Mouse (Mus musculus): Measurements from ENCODE around the gene Arsa.
"Not testable (repeated sequence)": the region's sequence is repeated elsewhere in the genome, so short reads cannot be mapped to it uniquely, and the experiment has no call there.

Arsa gene

GRCm38 (mm10) chr15:89453865-89454478, 23.3 kb downstream of the Arsa start, which contains the start of gene Mapk8ip2:
TSS of gene Mapk8ip2 (plus strand) at chr15:89453913.
- DNase-seq (ENCODE audit: low spot score) = no peak

- peak; percentile 76 for DNase-seq (ENCODE audit: low spot score)
Measured at GRCm38 (mm10) chr15:89452906-89453864, 24.0 kb downstream of the Arsa start.

- DNase-seq (ENCODE audit: low spot score) = no peak
Measured at GRCm38 (mm10) chr15:89442486-89443070, 34.6 kb downstream of the Arsa start.

GRCm38 (mm10) chr15:89435878-89436277, 41.3 kb downstream of the Arsa start:
- no peak for DNase-seq (ENCODE audit: low spot score)

- no peak for DNase-seq (ENCODE audit: low spot score)
Measured at GRCm38 (mm10) chr15:89434136-89434535, 43.1 kb downstream of the Arsa start.

- no peak for DNase-seq (ENCODE audit: low spot score)
Measured at GRCm38 (mm10) chr15:89432946-89433345, 44.3 kb downstream of the Arsa start.

- no peak for DNase-seq (ENCODE audit: low spot score)
Measured at GRCm38 (mm10) chr15:89431806-89432205, 45.4 kb downstream of the Arsa start.

GRCm38 (mm10) chr15:89431271-89431670, 46.0 kb downstream of the Arsa start:
- DNase-seq (ENCODE audit: low spot score) = no peak

- DNase-seq (ENCODE audit: low spot score) = not testable (repeated sequence)
Measured at GRCm38 (mm10) chr15:89430771-89431170, 46.5 kb downstream of the Arsa start.

- no peak for DNase-seq (ENCODE audit: low spot score)
Measured at GRCm38 (mm10) chr15:89430341-89430740, 46.9 kb downstream of the Arsa start.

- peak; percentile 88 for DNase-seq (ENCODE audit: low spot score)
Measured at GRCm38 (mm10) chr15:89429352-89430221, 47.6 kb downstream of the Arsa start, which contains the start of the genes C730034F03Rik, Gm44502 and Chkb. TSS of gene C730034F03Rik (plus strand) at chr15:89429589. TSS of gene Gm44502 (minus strand) at chr15:89429696. TSS of gene Chkb (minus strand) at chr15:89429908.

- DNase-seq (ENCODE audit: low spot score) = no peak
Measured at GRCm38 (mm10) chr15:89428821-89429351, 48.3 kb downstream of the Arsa start.

GRCm38 (mm10) chr15:89428136-89428790, 49.0 kb downstream of the Arsa start:
- DNase-seq (ENCODE audit: low spot score) = no peak

- no peak for DNase-seq (ENCODE audit: low spot score)
Measured at GRCm38 (mm10) chr15:89426716-89427115, 50.5 kb downstream of the Arsa start.

- no peak for DNase-seq (ENCODE audit: low spot score)
Measured at GRCm38 (mm10) chr15:89425711-89426121, 51.5 kb downstream of the Arsa start, which contains the start of gene Cpt1b. TSS of gene Cpt1b (minus strand) at chr15:89425863.

- DNase-seq (ENCODE audit: low spot score) = no peak
Measured at GRCm38 (mm10) chr15:89424621-89425020, 52.6 kb downstream of the Arsa start.
